Mouse (Mus musculus) heart, adult 8-10 months (tissue): ENCODE data around the gene Iqcn. TPM values are rescaled to one million over a fixed set of nuclear protein-coding genes. Genes with fewer than 3 reads are reported as not detected.

ENCODE experiments used
- DNase-seq: peaks from one replicate; pipeline ENCODE4 v3.0.0; 2022; ENCODE audit warnings: low spot score
- total RNA-seq, 4 experiments: library from RNA; stranded (reverse); gene quantifications; 2 replicates each; pipeline ENCODE4 v1.2.4; 2022

Iqcn gene
- total RNA-seq, 4 experiments from 2014 or later = 0.06 TPM; not detected in 3

DNA sequence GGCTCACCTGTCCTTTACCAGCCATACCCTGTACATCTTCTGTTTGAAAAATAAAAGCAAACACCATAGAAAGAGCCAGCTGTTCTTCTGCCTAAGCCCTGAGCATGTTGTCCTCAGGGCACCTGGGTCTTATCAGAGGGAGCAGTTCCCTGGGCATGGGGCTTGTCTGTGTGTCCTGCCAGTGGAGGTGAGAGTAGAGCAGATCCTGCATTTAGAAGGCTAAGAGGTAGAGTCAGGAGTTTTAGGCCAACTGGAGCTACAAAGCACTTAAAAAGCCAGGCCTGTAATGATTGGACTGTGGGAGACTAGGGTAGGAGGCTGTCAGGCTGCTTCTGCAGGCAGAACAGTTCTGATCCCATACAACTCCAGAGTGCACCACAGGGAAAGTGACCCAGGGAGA is 24.6 kb upstream of the Iqcn start:
- DNase-seq = no peak

DNA sequence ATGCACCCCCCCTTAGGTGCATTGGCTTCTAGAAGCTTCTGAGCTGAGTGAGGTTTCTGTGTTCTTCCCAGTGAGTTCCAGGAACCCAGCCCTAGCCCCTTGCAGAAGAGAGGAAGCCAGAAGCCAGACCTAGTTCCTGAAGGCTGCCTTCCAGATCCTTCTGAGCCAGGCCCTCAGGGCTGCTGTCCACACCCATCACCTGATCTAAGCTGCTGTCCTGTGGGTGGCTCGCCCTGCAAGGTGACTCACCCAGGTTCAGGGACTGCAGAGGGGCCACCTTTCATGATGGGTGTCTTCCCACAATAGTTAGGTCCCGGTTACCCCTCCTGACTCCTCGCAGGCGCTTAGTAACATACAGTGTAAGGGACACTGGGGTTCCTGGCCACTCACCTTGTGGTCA is 23.9 kb upstream of the Iqcn start:
- no peak for DNase-seq

DNA sequence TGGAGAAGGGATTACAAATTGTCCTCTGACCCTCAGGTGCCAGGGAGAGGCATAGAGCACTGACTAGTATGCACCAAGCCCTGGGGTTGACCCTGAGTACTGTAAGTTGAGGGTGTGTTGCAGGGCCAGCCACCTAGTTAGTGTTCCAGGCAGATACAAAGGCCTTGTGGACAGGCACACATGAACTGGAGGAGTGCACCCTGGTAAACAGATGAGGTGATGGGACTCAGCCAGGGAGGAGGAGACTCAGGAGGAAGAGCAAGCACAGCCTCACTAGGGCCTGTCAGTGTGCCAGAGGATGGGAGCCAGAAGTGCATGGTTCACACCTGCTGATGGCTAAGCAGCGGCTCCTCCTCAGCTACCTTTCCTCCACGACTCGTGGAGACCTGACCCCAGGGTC is 23.2 kb upstream of the Iqcn start:
- DNase-seq = peak; percentile 44

DNA sequence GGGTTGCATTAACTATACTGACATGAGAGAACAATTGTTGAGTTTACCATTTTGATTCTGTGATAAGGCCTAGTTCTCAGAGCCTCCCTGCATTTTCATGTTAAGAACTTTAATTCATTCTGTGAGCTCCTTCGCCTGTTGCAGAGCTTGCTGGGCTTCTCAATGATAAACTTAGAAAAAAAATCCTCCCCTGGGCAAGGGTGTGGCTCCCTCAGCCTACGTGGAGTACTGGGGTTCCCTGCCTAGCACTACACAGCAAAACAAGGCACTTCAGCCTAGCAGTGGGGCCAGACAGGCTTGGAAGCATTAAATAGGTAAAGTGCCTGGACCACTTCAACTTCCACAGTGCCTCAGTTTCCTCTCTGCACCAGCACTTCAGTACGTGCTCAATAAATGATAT is 21.8 kb upstream of the Iqcn start:
- no peak for DNase-seq

DNA sequence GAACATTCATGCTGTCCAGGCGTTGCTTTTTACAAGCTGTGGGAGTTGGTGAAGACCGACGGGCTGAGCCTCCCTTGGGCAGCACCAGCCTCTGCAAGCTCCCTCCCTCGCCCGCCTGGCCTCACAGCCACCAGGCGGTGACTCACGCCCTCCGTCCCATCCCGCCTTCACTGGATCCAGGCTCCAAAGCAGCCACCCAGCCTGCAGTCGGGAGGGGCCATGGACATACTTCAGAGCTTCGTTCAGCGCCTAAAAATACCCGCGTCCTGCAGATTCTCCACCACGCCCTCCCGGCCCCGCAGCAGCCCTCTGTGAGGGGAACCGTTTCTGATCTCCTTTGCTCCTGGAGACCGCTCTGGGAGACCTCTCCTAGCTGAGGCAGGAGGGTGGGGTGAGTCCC is 21.1 kb upstream of the Iqcn start:
- peak; percentile 82 for DNase-seq

DNA sequence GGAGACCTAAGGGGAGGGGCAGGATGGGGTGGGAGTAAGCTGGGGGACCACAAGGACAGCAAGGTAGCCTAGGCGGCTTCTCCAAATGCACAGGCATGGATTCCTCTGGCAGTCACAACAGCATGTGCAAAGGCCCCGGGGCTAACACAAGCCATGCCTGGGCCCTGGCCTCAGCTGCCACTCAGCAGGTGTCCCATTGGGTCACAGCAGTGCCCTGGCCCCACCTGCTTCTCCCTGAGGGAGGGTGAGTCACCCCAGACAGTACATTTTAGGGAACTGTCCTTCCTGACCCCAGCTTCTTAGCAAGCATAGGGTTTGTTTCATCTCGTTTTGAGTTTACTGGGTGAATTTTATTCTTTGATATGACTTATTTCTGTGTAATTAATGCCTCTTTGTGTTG is 20.6 kb upstream of the Iqcn start:
- DNase-seq = no peak

DNA sequence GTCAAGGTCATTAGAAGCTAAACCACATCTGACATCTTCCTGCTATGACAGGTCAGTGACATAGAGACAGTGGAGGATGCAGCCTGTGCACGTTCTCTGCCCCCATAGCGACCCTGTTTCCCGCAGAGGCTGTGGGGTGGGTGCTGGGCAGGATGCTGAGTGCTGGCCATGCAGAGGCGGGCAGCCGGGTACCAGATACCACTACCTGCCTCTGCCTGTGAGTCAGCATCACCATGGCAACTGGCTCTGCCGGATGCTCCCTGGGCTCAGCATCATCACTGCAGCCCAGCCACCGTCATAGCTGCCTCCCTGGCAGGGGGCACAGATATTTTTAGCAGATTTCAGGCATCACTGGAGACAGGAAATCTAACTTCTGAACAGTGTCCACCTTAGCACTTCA is 19.0 kb upstream of the Iqcn start:
- no peak for DNase-seq

DNA sequence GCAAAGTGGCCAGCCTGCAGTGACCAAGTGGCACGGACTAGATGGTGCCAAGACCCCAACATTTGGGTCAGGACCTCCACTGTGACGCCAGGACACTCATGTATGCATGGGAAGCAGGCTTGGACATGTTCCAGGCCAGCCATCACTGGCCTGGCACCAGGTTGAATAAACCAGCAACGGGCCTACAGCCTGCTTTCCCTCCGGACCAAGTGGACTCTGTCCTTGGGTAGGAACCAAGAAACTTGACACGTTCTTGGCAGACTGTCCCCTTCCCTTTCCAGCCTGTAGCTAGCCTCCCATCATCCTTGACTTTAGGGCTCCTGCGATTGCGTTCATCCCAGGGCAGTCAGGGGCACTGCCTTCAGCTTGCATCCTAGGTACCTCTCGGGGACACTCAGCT is 15.7 kb upstream of the Iqcn start:
- peak; percentile 75 for DNase-seq

DNA sequence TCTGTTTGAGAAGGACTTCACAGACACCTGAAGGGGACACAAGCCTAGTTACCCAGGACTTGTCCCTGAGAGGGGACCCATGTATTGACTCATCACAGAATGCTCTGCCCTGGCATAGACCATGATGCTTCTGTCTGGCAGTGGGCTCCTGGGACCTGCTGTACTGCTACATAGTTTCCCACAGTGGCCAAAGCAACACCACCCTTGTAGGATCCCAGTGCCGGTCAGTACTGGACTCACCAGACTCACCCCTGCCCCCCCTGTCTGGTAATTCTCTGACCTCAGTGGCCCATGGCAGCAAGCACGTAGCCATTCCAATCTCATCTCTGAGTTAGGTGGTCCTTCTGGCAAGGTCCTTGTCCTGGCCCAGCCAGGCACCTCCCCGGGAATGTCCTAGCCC is 15.1 kb upstream of the Iqcn start:
- no peak for DNase-seq

DNA sequence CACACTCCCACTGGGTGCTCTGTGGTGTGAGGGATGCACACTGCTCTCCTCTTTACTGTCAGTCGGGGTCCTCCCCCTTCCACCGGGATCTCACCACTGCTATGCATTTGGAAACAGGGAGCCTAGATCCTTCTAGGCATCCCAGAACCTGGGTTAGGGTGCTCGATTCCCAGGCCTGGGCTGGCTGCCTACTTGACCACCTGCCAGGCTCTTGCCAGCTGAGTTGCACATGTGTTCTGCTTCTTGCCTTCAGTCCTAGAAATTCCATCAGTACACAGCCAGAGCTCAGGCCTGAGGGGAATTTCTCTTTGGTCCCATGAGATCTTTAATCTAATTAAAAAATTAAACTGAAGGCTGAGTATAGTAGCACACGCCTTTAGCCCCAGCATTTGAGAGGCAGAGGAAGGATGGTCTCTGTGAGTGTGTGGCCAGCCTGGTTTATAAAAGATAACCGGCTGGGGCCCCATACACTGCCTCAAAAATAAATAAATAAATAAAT is 13.3 kb upstream of the Iqcn start:
- DNase-seq = no peak

DNA sequence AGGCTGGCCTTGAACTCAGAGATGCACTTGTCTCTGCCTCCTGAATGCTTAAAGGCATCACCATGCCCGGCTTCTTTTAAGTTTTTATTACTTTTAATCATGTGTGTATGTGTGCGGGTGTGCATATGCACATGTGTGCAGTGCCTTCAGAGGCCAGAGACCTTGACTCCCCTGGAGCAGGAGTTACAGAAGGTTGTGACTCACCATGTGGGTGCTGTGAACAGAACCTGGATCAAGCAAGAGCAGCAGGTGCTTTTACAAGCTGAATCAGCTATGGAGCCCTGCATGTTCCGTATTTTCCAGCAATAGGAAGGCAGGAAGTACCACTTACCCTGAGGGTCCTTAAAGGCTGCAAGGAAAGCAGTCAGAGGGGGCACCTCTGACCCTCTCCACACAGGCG is 12.0 kb upstream of the Iqcn start:
- DNase-seq = no peak

DNA sequence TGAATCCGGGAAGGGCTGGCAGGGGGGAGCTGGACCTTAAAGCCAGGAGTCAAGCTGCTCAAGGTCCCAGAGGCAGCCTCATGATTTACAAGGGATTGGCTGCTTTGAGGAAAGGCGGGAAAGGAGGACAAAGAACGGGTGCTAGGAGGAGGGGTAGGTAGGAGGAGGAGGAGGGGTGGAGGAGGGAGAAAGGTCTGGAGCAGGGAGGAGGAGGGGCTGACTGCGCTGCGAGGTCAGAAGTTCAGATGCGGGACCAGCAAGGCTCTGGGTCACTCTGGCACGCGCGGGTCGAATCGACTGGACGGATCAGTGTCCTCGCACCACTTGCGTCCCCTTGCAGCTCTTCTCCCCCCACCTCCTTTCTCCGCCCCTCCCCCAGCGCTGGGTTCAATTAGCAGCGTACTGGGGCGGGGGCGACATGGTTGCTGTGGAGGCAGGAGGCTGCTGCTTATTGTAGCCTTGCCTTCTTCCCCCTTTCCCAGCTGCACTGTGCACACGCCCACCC is 11.5 kb upstream of the Iqcn start:
- DNase-seq = no peak

DNA sequence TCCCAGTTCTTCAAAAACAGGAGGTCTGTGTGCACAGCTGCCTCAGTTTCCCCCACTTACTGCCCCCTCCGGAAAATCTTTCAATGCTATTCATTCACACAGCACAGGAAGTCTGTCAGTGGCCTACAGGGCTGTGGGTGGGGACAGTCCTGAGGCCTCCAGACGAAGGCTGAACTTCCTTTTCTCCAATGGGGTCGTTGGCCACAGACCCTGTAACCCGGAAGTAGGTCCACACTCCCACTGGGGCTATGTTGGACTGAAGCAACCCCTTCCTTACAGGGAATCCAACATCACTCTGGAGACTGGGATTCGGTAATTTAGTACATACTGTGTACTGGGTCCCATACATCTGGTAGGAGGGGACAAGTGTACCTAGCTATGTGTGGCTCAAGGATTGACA is 9.6 kb upstream of the Iqcn start:
- DNase-seq = no peak

DNA sequence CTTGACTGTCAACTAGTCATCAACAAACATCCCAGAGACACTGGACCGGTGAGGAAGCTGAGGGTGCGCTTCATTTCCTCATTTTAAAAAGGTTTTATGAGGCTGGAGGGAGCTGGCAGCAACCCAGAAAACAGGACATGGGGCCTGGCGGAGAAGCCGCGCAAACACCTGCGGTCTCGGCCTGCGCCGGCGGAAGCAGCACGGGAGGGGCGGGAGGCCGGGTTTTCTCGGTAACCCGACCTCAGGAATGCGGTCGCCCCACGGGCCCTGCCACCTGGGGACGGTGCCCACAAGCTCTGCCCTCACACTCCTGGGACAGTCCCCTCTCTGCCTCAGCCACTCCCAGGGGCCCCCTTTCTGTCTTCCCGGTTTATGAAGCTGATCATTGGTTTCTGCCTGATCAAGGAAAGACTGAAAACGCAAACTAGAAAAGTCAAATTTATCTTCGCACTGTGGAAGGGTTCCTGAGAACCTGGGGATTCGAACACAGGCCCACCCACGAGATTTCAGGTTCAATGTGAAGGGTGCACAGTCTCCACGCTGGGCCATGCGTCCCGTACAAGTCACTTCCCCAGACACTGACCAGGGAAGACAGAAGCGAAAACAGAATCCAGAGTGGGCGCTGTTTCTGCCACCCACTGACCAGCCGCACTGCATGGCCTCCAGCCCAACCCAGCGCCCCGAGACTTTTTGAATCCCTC is 7.8 kb upstream of the Iqcn start:
- no peak for DNase-seq

DNA sequence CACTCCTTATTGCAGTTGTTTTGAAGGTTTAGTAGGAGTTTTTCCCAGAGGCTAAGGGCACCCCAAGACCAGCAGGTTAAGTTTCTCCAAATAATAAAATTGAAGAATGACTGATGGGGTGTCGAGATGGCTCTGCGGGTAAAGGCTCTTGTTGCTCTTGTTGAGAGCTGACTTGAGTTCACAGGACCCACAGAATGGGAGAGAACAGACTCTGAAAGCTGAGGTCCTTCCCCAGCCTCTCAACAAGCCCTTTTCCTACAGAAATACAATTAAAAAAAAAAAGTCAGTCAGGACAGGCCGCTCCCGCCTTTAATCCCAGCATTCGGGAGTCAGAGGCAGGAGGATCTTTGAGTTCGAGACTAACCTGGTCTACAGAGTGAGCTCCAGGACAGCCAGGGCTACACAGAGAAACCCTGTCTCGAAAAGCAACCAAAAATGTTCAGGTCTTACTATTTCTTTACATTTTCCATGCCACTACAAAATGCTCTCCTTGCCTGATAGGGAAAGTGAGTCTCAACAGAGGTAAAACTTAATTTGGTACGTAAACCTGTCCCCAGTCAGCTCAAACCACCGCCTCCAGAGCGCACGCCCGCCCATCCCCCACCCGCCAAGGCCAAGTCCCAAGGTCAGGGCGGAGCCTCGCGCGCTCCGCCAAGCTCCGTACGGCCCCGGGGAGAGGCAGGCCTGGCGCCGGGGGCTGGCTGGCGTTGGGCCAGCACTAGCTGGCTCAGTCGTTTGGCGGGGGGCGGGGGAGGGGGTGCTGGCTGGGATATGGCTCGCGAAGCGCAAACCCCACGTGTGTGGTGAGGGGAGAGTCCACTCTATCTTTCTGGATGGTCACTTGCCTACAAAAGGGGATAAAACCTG is 7.0 kb upstream of the Iqcn start:
- DNase-seq = peak; percentile 42

DNA sequence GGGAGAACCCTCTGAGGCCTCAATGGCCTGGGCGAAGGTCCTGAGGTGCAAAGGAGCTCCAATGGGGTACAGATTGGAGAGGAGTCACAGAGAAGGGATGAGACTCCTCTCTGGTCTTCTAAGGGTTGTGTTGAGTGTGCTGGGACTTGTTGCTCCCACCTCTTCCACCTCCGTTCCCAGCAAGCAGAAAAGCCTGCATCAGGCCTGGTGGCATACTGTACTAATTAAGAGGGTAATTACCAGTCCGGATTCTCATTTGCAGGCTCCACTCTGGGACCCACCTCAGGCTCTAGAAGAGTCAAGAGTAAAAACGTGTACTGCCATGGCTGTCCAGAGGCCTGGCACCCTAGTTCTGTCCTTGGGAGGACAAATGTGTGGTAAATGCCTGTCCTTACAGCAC is 6.3 kb upstream of the Iqcn start:
- DNase-seq = no peak

DNA sequence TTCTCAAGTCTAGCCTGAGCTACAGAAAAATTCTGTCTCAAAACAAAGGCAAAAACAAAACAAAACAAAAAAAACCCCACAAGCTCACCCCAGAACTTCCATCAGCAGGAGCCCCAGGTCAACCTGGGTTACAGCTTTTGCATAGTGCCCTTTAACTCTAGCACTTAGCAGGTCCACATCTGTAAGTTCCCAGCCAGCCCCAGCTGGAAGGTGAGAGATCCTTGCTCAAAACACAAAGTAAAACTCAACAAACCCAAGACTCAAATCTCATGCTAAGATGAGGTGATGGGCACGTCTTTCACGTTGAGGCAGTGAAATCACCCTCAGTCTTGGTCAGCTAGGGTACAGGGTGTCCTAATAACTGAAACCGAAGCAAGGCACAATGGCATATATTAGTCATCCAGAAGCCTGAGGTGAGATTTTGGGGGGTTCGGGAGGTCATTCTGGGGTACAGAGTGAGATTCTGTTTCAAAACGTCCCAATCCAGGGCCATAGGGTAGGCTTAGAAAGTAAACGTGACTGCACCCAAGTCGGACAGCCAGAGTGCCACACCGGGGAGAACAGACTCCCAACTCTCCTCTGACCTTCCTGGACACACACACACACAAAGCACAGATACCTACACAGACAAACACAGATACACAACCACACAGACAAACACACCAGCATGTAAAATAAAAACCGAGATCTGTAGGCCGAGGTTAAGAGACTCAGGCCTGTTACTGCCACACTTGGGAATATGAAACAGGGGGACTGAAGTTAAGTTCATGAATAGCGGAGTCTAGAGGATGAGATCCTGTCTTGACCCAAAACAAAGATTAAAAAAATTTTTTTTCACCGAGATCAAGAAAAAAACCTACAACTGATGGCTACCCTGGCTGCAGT is 5.6 kb upstream of the Iqcn start:
- DNase-seq = no peak

DNA sequence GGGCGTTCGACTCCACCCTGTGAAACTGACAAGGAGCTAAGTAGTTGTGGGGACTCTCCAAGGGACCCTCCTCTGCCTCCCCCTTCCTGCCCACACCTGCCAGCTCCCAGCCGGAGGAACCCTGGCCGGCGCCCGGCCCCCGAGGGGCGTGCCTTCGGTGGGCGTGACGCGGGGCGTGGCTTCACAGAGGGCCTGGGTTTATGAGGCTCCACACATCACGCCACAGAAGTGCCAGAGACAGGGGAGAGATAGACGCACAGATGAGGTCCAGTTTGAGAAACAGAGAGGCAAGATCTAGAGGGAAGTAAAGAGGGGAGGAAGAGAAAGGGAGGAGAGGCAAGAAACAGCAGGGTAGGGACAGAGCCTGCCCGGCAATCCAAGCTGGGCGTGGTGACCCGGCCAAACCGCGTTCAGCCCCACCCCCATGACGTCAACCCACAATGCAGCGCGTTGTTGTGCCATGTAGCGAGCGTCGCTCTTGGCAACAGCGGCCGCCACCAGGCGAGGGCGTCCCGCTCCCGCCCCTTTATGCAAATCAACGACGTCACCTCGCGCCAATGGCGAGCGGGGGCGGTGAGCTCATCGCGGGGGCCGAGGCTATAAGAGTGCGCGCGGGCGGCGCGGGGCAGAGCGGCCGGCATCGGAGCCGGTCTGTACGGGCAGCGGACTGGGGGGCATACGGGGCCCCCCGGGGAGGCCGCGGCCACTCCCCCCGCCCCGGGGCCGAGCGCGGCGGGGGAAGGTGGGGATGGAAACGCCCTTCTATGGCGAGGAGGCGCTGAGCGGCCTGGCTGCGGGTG is 4.7 kb upstream of the Iqcn start, which contains the start of gene Jund:
Jund (plus strand) TSS at position 640 of the 800 bp plus-strand sequence.
- DNase-seq = peak; percentile 99

DNA sequence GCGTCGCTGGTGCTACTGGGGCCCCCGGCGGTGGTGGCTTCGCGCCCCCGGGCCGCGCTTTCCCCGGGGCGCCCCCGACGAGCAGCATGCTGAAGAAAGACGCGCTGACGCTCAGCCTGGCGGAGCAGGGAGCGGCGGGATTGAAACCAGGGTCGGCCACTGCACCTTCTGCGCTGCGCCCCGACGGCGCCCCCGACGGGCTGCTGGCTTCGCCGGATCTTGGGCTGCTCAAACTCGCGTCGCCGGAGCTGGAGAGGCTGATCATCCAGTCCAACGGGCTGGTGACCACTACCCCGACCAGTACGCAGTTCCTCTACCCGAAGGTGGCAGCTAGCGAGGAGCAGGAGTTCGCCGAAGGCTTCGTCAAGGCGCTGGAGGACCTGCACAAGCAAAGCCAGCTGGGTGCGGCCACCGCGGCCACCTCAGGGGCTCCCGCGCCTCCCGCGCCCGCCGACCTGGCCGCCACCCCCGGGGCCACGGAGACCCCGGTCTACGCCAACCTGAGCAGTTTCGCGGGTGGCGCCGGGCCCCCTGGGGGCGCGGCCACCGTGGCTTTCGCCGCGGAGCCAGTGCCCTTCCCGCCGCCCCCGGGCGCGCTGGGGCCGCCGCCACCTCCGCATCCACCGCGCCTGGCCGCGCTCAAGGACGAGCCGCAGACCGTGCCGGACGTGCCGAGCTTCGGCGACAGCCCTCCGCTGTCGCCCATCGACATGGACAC is 4.0 kb upstream of the Iqcn start:
- DNase-seq = peak; percentile 68

DNA sequence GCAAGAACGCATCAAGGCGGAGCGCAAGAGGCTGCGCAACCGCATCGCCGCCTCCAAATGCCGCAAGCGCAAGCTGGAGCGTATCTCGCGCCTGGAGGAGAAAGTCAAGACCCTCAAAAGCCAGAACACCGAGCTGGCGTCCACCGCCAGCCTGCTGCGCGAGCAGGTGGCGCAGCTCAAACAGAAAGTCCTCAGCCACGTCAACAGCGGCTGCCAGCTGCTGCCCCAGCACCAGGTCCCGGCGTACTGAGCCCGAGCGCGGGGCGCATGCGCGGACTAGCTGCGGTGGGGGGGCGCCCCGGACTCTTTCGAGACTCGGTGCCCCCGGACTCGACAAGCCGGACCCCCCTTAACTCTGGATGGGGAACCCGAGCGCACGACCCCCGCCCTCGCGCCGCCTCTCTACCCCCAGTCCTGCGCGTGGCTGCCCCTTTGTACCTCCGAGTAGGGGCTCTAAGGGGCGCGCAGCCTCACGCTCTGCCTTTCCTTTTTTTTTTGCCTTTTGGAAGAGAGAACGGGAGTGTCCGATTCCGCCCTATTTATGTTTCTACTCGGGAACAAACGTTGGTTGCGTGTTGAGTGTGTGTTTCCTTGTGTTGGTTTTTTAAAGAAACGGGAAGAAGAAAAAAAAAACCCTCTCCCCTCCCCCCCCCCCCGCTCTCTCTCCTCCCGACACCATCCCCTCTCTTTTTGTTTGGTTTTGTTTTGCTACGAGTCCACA is 3.3 kb upstream of the Iqcn start:
- peak; percentile 74 for DNase-seq
